ENCODE assay signal across 10 mouse cellular contexts in the genomic region with DNA sequence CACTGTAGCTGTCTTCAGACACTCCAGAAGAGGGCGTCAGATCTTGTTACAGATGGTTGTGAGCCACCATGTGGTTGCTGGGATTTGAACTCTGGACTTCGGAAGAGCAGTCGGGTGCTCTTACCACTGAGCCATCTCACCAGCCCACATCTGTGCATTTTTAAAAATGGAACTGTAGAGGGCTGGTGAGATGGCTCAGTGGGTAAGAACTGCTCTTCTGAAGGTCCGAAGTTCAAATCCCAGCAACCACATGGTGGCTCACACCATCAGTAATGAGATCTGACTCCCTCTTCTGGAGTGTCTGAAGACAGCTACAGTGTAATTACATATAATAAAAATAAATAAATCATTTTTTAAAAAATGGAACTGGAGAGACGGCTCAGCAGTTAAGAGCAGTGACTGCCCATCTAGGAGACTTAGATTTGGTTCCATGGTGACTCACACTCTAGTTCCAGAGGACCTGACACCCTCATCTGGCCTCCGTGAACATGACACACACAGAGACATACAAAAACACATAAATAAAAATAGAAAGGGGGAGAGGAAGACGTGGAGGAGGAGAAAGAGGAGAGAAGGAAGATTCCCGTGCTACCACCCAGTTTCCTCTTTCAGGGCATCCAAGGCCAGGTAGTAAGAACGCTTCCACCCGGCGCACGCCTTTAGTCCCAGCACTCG. TPM values are rescaled to one million over a fixed set of nuclear protein-coding genes. Genes with fewer than 3 reads are reported as not detected.
DNase-seq lines count a peak whose midpoint lies in the region; ATAC-seq and TF ChIP-seq lines count a peak whose summit lies in the region.
"Not testable (repeated sequence)": the region's sequence is repeated elsewhere in the genome, so short reads cannot be mapped to it uniquely, and the experiment has no call there.
"Had no signal": no experiment of that assay in that cellular context is flagged by ENCODE, and none has a peak within 500 bp of the region (broad histone marks: within the 10 kb centered on the region; RNA-seq: fewer than 3 reads in every experiment).

No protein-coding gene starts in this region.

- H3K9me3 ChIP-seq in forebrain, embryonic 16.5 days (ENCODE audit: control insufficient read depth, low read length); hindbrain, embryonic 15.5 days; liver, embryonic 14.5 days (ENCODE audit: control insufficient read depth, low read length); midbrain, postnatal 0 days (ENCODE audit: low read length): not testable (repeated sequence)

- peaks cover 14% of the 10 kb centered on the region for H3K4me1 ChIP-seq in forebrain, embryonic 16.5 days (replicated peaks; ENCODE audit: control insufficient read depth, insufficient read depth, low read length)
- H3K4me1 ChIP-seq in hindbrain, embryonic 15.5 days (replicated peaks): peaks cover 18% of the 10 kb centered on the region
- not testable (repeated sequence) for H3K4me1 ChIP-seq in liver, embryonic 14.5 days (replicated peaks; ENCODE audit: control insufficient read depth in 2 of 2, insufficient read depth in 2 of 2, low read length in 1 of 2); midbrain, postnatal 0 days (ENCODE audit: insufficient read depth, low read length)

- H3K27me3 ChIP-seq in forebrain, embryonic 16.5 days (replicated peaks; ENCODE audit: control insufficient read depth, insufficient read depth, low read length); midbrain, postnatal 0 days (ENCODE audit: insufficient read depth, low read length): not testable (repeated sequence)
- 0 out of 2 replicates have a peak, but pooled peaks cover 13% of the 10 kb centered on the region for H3K27me3 ChIP-seq in hindbrain, embryonic 15.5 days
- peaks cover 26% of the 10 kb centered on the region for H3K27me3 ChIP-seq in liver, embryonic 14.5 days (ENCODE audit: control insufficient read depth, insufficient read depth, low read length)

- WGBS in forebrain, embryonic 16.5 days: 85% methylated on average over 12 of the region's 13 CpGs
- 79% methylated on average over 13 of the region's 13 CpGs for WGBS in hindbrain, embryonic 15.5 days
- 56% methylated on average over 13 of the region's 13 CpGs for WGBS in liver, embryonic 14.5 days (ENCODE audit: insufficient replicate concordance)
- WGBS in midbrain, postnatal 0 days: 80% methylated on average over 11 of the region's 13 CpGs

- H3K4me2 ChIP-seq in forebrain, embryonic 16.5 days (ENCODE audit: low read length); hindbrain, embryonic 15.5 days; liver, embryonic 14.5 days (ENCODE audit: low read depth); midbrain, postnatal 0 days (ENCODE audit: low read depth, low read length, poor library complexity, severe bottlenecking): not testable (repeated sequence)

- ATAC-seq in forebrain, embryonic 16.5 days: peak; percentile 7; the same call in 1 of the 2 replicates
- 0 out of 2 replicates have a peak, but pooled peaks have one; percentile 10 for ATAC-seq in hindbrain, embryonic 15.5 days (ENCODE audit: low FRiP score, low read depth)
- ATAC-seq in liver, embryonic 14.5 days (ENCODE audit: insufficient read depth): peak; percentile 29; the same call in 1 of the 2 replicates
- peak; percentile 8; the same call in 1 of the 2 replicates for ATAC-seq in midbrain, postnatal 0 days (ENCODE audit: low FRiP score)

- not testable (repeated sequence) for H3K9ac ChIP-seq in forebrain, embryonic 16.5 days (replicated peaks; ENCODE audit: low read depth, low read length); hindbrain, embryonic 15.5 days; liver, embryonic 14.5 days (replicated peaks); midbrain, postnatal 0 days (replicated peaks; ENCODE audit: low read length, poor library complexity, severe bottlenecking)

- peak; percentile 40 for TF ChIP-seq CTCF in layer of hippocampus, adult 2 months (conservative IDR thresholded peaks at IDR 0.05)
- TF ChIP-seq CTCF in liver, embryonic 14.5 days (IDR thresholded peaks at IDR 0.05; ENCODE audit: low read depth); midbrain, postnatal 0 days (IDR thresholded peaks at IDR 0.05): not testable (repeated sequence)

- peak; percentile 10 for DNase-seq in 3134 (ENCODE audit: extremely low read depth, insufficient read length, low spot score)
- DNase-seq in CD4-positive helper T cell, adult 2 months (ENCODE audit: low read depth, low spot score): peak; percentile 49
- peak; percentile 20 for DNase-seq in NIH3T3 (ENCODE audit: low read depth)
- not testable (repeated sequence) for DNase-seq in layer of hippocampus, adult 2 months (ENCODE audit: low spot score in 2 of 2); liver, embryonic 14.5 days (ENCODE audit: low read depth in 3 of 3, low spot score in 3 of 3); midbrain, postnatal 0 days (ENCODE audit: low spot score)

- TF ChIP-seq EP300 in liver, embryonic 14.5 days (IDR thresholded peaks at IDR 0.05; ENCODE audit: low read depth): not testable (repeated sequence)

- not testable (repeated sequence) for H3K27ac ChIP-seq in forebrain, embryonic 16.5 days (ENCODE audit: low read length); hindbrain, embryonic 15.5 days (replicated peaks); layer of hippocampus, adult 2 months; liver, embryonic 14.5 days; midbrain, postnatal 0 days (ENCODE audit: low read depth, low read length)

- not testable (repeated sequence) for H3K36me3 ChIP-seq in forebrain, embryonic 16.5 days (ENCODE audit: control insufficient read depth, insufficient read depth); hindbrain, embryonic 15.5 days; liver, embryonic 14.5 days (replicated peaks; ENCODE audit: control insufficient read depth, insufficient read depth, low read depth); midbrain, postnatal 0 days (ENCODE audit: insufficient read depth, low read length)

- not testable (repeated sequence) for H3K4me3 ChIP-seq in forebrain, embryonic 16.5 days (replicated peaks; ENCODE audit: low read length); hindbrain, embryonic 15.5 days; layer of hippocampus, adult 2 months; liver, embryonic 14.5 days (ENCODE audit: insufficient read depth in 1 of 2, low read depth in 2 of 2, low read length in 2 of 2); midbrain, postnatal 0 days (ENCODE audit: low read depth, low read length)

RNA-seq across cellular contexts. Expression of a gene that starts 0.8 kb away (rescaled TPM):
- polyA plus RNA-seq in forebrain, embryonic 16.5 days (2015; fragmentation: Nextera tagmentation; extraction: Ambion mirVana): 69.3 and 76.8 TPM in 2 replicates
- polyA plus RNA-seq in hindbrain, embryonic 15.5 days (2015; fragmentation: Nextera tagmentation; extraction: Ambion mirVana): 58.2 and 58.4 TPM in 2 replicates
- 10 to 100 TPM; 67.6 to 75.5 TPM for total RNA-seq in layer of hippocampus, adult 2 months (2021)
- 3.7 and 3.9 TPM in 2 replicates for polyA plus RNA-seq in liver, embryonic 14.5 days (2012; rRNA removed)
- 6.0 and 6.3 TPM in 2 replicates for polyA plus RNA-seq in liver, embryonic 14.5 days (2014; fragmentation: Nextera tagmentation; extraction: Ambion mirVana)
- total RNA-seq in midbrain, postnatal 0 days (2014; rRNA removed): 38.1 and 46.8 TPM in 2 replicates
- 54.6 and 55.4 TPM in 2 replicates for polyA plus RNA-seq in midbrain, postnatal 0 days (2015; fragmentation: Nextera tagmentation; extraction: Ambion mirVana)

RNA-seq across cellular contexts. Expression of a gene that starts 2.7 kb away (rescaled TPM):
- polyA plus RNA-seq in forebrain, embryonic 16.5 days (2015; fragmentation: Nextera tagmentation; extraction: Ambion mirVana): 0.20 and 0.30 TPM in 2 replicates
- 0.12 and 0.16 TPM in 2 replicates for polyA plus RNA-seq in hindbrain, embryonic 15.5 days (2015; fragmentation: Nextera tagmentation; extraction: Ambion mirVana)
- total RNA-seq in layer of hippocampus, adult 2 months (2021): not detected
- 0.04 and 0.17 TPM in 2 replicates for polyA plus RNA-seq in liver, embryonic 14.5 days (2012; rRNA removed)
- polyA plus RNA-seq in liver, embryonic 14.5 days (2014; fragmentation: Nextera tagmentation; extraction: Ambion mirVana): 0.32 and 0.38 TPM in 2 replicates
- 0.24 TPM in 1 of 2 replicates, not detected in the other for total RNA-seq in midbrain, postnatal 0 days (2014; rRNA removed)
- polyA plus RNA-seq in midbrain, postnatal 0 days (2015; fragmentation: Nextera tagmentation; extraction: Ambion mirVana): 0.25 TPM in 1 of 2 replicates, not detected in the other
- total RNA-seq: gastrocnemius, postnatal 36 days had no signal
- polyA plus RNA-seq: cortical plate, adult 2 months had no signal

RNA-seq across cellular contexts. Expression of a gene that starts 42.0 kb away (rescaled TPM):
- polyA plus RNA-seq in forebrain, embryonic 16.5 days (2015; fragmentation: Nextera tagmentation; extraction: Ambion mirVana): 240 and 244 TPM in 2 replicates
- polyA plus RNA-seq in hindbrain, embryonic 15.5 days (2015; fragmentation: Nextera tagmentation; extraction: Ambion mirVana): 231 and 232 TPM in 2 replicates
- total RNA-seq in layer of hippocampus, adult 2 months (2021): 100 to 1,000 TPM; 116 to 119 TPM
- polyA plus RNA-seq in liver, embryonic 14.5 days (2012; rRNA removed): 89.7 and 116 TPM in 2 replicates
- 198 and 207 TPM in 2 replicates for polyA plus RNA-seq in liver, embryonic 14.5 days (2014; fragmentation: Nextera tagmentation; extraction: Ambion mirVana)
- total RNA-seq in midbrain, postnatal 0 days (2014; rRNA removed): 201 and 269 TPM in 2 replicates
- polyA plus RNA-seq in midbrain, postnatal 0 days (2015; fragmentation: Nextera tagmentation; extraction: Ambion mirVana): 232 and 238 TPM in 2 replicates
